Mouse (Mus musculus): ENCODE results near the gene Prkar2a.

The Prkar2a gene

DNA sequence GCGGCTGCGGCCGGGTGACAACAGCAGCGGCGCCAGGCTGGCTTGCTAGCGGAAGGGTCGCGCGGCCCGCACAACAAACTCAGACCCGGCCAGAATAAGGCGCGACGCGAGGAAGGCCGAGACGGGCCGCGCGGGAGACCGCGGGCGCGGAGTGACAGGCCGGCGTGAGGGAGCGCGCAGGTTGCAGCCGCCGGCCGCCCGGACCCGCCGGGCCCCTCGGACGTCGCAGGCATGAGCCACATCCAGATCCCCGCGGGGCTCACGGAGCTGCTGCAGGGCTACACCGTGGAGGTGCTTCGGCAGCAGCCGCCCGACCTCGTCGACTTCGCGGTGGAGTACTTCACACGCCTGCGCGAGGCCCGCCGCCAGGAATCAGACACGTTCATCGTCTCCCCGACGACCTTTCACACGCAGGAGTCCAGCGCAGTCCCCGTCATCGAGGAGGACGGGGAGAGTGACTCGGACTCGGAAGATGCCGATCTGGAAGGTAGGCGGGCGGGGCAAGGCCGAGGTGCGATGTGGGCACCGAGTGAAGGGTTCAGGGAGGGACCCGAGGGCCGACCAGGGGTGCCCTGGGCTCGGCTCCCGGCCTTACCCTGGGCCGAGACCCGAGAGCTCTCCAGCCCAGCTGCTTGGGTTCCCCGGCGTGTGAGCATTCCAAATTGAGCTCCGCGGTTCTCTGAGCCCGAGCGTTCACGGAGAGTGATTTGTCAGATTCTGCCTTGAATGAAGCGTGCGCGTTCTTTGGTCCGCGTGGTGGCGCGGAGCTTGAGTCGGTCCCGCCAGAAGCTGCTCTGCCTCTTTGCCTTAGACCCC is 3.3 kb downstream of the Prkar2a start:
- peak; percentile 69 for DNase-seq (ENCODE audit: inconsistent ontology term)

DNA sequence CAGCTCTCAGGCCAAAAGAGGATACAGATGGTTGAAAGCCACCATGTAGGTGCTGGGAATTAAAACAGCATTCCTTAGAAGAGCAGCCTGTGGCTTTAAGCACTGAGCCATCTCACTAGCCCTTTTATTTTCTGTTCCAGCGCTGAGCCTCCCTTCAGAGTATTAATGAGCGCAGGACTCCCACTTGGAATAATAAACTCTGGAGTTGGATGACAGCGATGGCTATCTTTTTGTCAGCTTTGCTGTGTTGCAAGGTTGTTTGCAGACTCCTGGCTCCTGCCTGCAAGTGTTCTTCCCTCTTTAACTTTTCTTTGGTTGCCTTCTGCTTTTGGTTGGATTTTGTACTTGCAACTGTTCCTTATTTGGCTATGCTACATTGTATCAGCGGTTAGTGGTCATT is 4.8 kb downstream of the Prkar2a start:
- no peak for DNase-seq (ENCODE audit: inconsistent ontology term)

DNA sequence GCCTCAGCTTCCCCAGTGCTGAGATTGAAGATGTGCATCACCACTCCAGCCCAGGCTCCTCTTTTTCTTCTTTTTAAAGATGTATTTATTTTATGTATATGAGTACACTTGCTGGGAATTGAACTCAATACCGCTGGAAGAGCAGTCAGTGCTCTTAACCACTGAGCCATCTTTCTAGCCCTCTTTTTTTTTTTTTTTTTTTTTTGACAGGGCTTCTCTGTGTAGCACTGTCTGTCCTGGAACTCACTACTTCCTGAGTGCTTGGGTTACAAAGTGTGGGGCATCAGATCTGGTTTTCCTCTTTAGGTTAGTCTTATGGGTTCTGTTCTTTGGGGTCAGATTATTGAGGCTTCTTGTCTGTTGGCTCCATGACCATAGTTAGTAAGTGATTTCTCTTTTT is 5.4 kb downstream of the Prkar2a start:
- no peak for DNase-seq (ENCODE audit: inconsistent ontology term)

DNA sequence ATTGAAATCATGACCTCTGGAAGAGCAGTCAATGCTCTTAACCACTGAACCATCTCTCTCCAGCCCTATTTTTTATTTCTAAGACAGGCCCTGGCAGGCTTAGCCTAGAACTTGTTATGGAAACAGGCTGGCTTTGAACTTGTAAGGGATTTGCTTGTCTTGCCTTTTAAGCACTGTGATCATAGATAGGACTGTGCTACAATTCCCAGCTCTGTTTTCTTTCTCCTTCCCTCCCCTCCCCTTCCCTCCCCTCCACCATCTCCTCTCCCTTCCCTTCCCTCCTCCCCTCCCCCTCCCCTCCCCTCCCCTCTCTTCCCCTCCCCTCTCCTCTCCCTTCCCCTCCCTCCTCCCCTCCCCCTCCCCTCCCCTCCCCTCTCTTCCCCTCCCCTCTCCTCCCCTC is 13.4 kb downstream of the Prkar2a start:
- no peak for DNase-seq (ENCODE audit: inconsistent ontology term)

DNA sequence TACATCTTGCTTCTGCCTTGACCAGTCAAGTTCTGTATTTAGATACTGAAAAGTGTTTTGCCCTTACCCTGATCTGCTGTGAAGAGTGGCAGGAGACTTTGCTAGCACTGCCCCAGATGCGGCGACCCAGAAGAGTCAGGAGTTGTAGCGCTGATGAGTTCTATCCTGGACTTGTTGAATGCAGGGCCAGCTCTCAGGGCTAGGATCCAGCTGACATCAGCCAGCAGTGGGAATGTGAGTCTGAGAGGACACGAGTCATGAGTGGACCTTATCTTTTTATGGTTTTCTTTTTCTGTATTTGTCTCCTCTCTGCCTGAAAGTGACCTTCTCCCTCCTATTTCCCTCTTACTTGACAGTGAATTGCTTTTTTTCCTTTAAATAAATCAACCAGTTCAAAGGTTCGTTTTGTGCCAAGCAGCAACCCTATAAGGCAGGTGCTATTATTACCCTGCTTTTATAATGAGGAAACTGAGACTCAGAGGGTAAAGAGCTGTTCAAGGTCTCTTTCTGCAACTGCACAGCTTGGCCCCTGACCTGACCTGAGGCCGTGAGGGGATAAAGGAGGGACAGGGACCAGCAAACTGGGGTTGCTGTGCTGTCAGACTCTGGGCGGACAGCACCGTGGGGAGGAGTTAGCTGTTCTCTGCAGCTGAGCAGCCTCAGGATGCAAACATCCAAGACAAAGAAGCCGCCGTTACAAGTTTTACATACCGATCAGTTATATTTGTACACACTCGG is 14.4 kb downstream of the Prkar2a start:
- DNase-seq (ENCODE audit: inconsistent ontology term) = peak; percentile 32

DNA sequence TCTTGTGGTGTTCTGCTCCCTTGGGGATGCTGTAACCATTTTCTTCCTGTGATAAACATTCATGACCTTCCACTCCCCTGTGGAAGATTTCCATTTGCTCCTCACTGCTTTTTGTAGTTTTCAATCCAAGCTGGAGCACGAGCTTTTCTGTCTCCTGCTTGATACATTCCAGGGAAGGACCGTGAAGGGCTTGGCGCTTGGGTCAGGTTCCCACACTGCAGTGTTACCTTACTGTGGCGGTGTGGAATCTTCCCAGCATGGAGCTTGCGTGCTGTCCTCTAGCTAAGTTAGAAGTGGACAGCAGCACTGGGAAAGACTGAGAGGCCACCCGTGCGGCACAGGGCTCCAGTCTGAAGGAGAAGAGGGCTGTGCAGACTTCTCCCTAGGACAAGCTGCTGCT is 15.5 kb downstream of the Prkar2a start:
- peak; percentile 10 for DNase-seq (ENCODE audit: inconsistent ontology term)

DNA sequence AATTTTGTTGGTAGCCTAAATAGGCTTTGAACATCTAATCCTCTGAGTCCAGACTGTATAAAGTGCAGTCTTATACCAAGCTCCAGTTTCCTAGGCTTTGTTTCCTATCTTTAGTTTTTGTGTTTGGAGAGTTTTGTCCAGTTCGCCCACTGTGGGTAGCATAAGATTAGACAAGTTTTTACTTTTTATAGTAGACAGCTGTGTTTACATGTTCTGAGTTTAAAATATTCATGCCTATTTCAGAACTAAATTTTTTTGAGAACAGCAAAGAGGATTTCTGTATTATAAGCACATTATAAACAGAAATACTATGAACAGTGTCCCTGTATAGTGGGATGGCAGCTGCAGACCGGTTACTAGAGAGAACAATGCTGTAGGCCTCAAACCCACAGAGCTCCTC is 18.1 kb downstream of the Prkar2a start:
- DNase-seq (ENCODE audit: inconsistent ontology term) = no peak

DNA sequence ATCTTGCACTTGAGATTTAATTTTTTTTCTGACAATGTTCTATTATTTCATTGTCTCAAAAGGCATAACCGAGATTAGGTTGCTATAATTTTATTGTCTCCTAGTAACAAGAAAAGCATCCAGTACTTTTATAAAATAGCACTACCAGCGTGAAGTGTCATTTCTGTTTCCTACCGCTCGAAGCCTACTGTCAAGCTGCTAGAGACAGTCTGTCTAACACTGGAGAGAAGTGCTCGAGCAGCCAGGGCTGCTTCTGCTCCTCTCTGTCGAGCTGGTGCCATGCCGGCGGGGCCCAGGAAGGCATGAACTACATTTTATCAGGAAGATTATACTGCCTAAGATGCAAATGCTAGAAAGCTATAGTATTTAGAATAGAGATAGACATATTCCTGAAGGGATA is 19.7 kb downstream of the Prkar2a start:
- no peak for DNase-seq (ENCODE audit: inconsistent ontology term)

DNA sequence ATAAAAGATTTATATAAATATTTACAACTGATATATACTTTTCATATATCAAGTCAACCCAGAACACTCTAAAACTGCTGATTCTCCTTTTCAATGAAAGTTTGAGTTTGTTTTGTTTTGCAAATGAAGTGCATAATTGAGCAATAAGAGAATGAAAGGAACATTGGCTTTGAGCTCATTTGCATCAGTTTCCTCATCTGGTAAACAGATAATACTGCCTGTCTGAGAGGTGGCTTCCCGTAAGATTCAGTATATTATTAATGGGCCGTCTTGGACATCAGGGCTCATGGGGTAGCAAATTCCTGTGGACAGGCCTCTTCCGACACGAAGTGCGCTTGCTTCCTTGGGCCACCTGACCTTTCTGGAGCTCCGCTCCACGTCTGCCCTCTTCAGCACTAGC is 21.7 kb downstream of the Prkar2a start:
- no peak for DNase-seq (ENCODE audit: inconsistent ontology term)

DNA sequence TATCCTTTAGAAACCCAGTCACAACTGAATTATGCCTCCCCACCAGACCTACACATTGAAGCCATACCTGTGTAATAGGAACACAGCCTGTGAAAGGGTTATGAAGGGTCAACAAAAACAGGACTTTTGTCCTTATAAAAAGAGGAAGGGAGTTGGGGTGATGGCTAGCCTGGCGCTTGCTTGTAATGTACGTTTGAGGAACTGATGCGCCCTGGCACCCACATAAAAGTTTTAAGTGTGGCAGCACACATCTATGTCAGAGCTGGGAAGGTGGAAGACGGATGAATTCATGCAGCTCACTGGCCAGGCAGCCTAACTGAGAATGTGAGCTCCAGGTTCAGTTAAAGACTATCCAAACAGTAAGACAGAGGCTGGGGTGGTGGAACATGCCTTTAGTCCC is 27.1 kb downstream of the Prkar2a start:
- DNase-seq (ENCODE audit: inconsistent ontology term) = no peak

DNA sequence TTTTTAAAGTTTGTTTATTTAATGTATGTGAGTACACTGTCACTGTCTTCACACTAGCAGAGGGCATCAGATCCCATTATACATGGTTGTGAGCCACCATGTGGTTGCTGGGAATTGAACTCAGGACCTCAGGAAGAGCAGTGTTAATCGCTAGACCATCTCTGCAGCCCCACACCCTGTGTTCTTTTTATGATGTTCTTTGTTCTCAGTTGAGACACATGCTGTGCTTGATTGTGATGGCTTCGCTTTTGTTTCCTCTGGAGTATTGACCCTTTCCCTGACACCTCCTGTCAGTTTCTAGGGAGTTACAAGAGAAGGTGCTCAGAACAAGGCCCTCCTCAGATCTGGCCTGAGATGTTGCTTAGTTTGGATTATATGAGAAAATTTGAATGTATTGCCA is 34.6 kb downstream of the Prkar2a start:
- no peak for DNase-seq (ENCODE audit: inconsistent ontology term)

DNA sequence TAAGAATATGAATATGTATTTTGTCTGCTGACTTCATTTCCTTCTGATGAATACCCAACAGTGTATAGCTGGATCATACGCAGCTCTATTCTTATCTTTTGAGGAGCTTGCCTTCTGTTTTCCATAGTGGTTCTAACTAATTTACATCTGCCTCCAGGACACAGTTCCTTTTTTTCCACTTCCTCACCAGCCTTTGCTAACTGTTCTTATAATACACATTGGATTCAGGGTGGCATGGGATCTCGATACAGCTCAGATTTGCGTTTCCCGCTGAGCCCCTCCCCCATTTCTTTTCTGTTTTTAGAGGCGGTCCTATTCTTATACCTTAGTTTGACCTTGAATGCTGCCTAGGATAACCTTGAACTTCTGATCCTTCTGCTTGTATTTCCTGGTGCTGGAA is 37.0 kb downstream of the Prkar2a start:
- no peak for DNase-seq (ENCODE audit: inconsistent ontology term)

DNA sequence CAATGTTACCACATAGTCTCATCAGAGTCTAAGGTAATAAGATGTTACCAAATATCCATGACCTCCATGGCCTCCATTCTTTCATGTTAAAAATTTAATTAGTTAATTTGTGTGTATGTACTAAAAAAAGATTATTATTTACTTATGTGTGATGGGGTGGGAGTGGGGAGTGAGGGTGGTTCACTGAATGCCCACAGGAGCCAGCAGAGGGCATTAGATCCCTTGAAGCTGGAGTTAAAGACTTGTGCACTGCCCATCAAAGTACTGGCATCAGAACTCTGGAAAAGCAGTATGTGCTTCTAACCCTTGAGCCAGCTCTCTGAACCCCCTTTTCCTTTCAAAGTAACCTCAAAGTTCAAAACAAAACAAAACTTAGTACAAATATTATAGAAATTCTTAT is 39.9 kb downstream of the Prkar2a start:
- no peak for DNase-seq (ENCODE audit: inconsistent ontology term)

DNA sequence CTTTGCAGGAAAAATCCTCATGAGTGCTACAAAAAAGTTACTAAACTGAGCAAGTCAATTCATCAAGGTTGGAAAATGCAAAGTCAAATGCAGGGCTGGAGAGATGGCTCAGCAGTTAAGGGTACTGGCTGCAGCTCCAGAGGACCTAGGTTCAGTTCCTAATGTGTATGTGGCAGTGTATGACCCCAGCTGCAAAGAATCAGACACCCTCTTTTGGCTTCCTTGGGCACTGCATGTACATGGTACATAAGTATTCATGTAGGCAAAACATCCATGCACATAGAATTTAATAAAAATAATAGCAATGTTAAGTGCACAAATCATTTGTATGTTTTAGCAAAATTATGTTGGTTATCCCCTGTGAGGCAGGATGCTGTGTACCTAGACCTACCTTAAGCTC is 43.3 kb downstream of the Prkar2a start:
- DNase-seq (ENCODE audit: inconsistent ontology term) = no peak

DNA sequence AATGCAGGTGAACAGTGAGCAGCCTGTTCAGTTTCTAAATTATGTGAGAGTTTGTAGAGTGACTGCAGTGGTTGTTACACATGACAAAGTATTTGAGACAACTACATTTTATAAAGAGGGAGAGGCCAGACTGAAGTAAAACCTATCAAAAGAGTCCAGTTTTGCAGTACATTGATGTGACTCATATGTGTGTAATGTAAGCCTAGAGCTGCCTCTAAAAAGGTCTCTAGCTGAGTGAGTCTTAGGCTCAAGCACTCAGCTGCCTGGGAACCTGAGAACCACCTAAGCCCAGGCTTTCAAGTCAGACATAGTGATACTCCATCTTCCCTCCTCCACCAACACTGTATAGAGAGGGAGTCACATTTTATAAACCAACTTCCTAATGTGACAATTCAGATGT is 45.5 kb downstream of the Prkar2a start:
- DNase-seq (ENCODE audit: inconsistent ontology term) = peak; percentile 20

DNA sequence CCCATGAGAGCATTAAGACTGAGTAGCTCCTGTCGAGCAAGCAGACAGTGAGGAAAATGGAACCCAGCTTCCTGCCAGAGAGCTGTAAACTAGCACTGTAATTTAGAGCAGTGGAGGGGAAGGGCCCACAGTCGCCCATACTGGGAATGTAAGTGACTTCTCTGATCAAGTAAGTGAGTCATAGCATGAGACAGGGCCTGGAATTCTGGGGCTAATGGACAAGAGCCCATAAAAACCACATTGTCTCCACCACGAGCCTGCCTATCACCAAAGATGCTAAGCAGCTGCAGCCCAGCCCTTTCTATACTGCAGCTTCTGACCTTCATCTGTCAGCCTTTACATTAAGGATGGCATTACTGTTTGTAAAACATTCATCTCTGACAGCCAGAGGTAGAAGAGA is 50.1 kb downstream of the Prkar2a start:
- peak; percentile 88 for DNase-seq (ENCODE audit: inconsistent ontology term)

DNA sequence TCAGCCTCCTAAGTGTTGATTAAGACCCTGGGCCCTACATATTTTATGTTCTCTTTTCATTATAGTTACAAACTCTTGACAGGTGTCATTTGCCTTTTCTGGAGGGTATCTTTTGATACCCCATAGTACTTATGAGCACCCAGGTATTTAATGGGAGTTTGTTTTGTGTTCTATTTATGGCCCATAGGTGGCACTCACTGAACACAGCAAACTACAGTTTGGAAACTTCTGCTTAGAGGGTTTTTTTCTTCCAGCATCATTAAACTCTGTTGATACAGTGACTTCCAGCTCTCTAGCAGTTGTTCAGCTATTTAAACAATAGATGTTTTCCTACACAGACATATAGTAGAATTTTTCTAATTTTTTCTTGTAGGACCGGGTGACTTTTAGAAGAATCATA is 50.9 kb downstream of the Prkar2a start:
- peak; percentile 9 for DNase-seq (ENCODE audit: inconsistent ontology term)

DNA sequence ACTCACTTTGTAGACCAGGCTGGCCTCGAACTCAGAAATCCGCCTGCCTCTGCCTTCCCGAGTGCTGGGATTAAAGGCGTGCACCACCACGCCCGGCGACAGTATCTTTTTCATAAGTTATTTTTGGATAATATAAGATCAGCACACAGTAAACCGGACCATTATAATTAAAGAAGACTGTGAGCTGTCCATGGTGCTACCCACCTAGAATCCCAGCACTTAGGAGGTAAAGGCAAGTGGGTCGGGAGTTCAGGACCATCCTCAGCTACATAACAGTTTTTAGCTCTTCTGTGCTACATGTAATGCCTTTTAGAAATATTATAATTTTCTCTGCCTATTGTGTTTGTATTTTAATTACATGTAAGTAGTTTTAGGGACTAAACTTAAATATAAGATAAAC is 52.9 kb downstream of the Prkar2a start:
- DNase-seq (ENCODE audit: inconsistent ontology term) = no peak

DNA sequence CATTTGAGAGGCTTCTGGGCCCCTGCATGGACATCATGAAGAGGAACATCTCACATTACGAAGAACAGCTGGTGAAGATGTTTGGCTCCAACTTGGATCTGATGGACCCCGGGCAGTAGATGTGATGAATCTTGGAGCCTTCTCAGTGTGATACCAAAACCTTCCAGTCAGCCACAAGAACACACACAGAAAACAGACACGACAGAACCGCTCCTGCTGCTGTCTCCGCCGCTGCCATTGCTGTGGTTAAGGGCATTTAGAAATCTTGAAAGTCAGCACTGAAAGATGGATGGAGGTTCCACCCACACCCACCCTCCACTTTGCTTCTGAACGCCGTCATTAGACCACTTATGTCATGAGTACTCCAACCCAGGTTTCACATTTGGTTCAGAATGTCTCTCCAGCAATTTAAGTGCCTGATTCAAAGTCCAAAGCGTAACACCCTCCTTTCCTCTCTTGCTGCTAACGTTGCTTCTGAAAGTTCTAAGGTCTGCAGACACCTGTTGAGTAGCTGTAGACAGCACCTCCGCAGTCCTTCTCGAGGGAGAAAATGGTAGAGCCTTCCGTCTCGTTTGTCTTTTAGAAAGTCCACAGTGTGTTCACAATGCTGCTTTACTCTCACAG is 57.9 kb downstream of the Prkar2a start:
- no peak for DNase-seq (ENCODE audit: inconsistent ontology term)

DNA sequence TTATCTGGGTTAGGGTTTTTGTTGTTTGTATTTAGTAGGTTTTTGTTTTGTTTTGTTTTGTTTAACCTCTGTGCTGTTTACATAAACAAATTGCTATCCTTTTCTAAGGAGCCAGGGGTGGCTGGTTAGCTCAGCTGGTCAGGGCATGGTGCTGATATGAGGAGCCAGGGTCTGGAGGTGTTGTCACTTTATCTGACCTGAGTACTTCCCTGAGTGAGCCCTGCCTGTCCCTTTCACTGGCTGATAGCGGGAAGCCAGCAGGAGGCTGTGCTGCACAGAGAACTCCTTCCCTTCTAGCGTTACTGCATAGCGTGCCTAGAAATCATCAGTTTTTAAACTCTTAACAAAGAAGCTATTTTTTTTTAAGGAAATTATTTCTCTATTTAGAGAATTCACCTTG is 58.6 kb downstream of the Prkar2a start:
- DNase-seq (ENCODE audit: inconsistent ontology term) = no peak

DNA sequence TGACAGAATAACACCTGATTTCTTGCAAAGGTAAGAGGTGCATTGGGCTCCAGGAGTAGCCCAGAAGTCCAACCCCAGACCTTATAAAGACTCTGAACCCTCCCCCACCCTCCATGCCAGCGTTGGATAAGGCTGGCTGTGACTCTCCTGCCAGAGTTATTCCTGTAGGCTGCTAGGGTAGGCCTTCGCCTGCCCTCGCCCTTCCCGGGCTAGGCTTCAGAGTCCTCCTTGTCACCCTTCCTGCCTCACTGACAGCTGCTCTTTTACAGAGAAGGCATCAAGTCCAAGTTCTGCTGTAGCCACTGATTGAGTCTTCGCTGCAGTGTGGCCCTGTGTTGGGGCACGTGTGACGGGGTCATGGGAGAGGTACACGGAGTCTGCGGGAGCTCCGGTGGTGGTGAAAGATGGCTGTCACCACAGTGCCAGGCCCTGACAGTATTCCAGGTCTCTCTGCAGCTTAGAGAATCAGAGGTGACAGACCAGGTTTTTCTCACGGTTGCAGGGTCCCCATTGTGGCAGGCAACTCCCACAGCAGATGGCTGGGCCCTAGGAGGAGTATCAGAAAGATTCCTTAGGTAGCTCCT is 59.6 kb downstream of the Prkar2a start:
- no peak for DNase-seq (ENCODE audit: inconsistent ontology term)

DNA sequence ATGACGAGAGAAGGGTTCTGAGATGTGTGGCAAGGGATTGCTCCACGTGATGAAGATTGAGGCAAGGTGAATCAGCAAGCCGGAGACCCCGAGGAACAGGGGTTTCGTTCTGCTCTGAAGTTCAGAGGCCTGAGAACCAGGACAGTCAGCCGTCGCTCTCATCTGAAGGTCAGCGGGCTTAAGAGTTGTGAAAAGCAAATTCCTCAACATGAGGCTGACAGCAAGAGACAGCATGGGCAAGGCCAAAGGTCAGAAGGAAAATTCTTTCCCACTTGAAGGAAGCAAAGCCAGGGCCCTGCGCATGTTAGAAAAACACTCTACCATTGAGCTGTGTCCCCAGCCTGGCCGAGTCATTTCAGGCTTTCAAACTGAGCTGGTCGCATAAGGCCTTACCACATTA is 61.5 kb downstream of the Prkar2a start:
- DNase-seq (ENCODE audit: inconsistent ontology term) = no peak
